Mouse (Mus musculus): ENCODE measurements around the gene Aire. TPM values are rescaled to one million over a fixed set of nuclear protein-coding genes. Genes with fewer than 3 reads are reported as not detected.
A peak's percentile ranks its signal among the peaks of the same experiment; 100 is the strongest.

Gene Aire
- total RNA-seq (2021), result under 1 TPM in 1 of 2 experiments, not detected in 1; 0.12 TPM
- long read RNA-seq, experiment 1, result 0 reads
- long read RNA-seq, experiment 2, result 0 reads

GRCm38 (mm10) chr10:78043406-78043836 lies at the start of gene Aire:
Gene Aire (minus strand): TSS chr10:78043610.
- peak; percentile 77 for DNase-seq

- DNase-seq, result no peak
These were observed 49.3 kb upstream of the Aire start for GRCm38 (mm10) chr10:78092725-78093029.

GRCm38 (mm10) chr10:78091865-78092724 lies 48.7 kb upstream of the Aire start:
- DNase-seq, result peak; percentile 32

- DNase-seq, result no peak
These were observed 47.5 kb upstream of the Aire start for GRCm38 (mm10) chr10:78090706-78091491.

- DNase-seq, result no peak
These were observed 46.8 kb upstream of the Aire start for GRCm38 (mm10) chr10:78090246-78090645.

GRCm38 (mm10) chr10:78087101-78087511 lies 43.7 kb upstream of the Aire start:
- no peak for DNase-seq

- DNase-seq, result no peak
These were observed 43.1 kb upstream of the Aire start for GRCm38 (mm10) chr10:78086444-78087061.

- DNase-seq, result no peak
These were observed 42.3 kb upstream of the Aire start for GRCm38 (mm10) chr10:78085711-78086110.

- no peak for DNase-seq
These were observed 40.7 kb upstream of the Aire start for GRCm38 (mm10) chr10:78084073-78084472.

- DNase-seq, result peak; percentile 75
These were observed 36.7 kb upstream of the Aire start for GRCm38 (mm10) chr10:78079955-78080591.

- DNase-seq, result no peak
These were observed 34.9 kb upstream of the Aire start for GRCm38 (mm10) chr10:78078276-78078675.

- no peak for DNase-seq
These were observed 34.5 kb upstream of the Aire start for GRCm38 (mm10) chr10:78077862-78078261.

- DNase-seq, result no peak
These were observed 31.6 kb upstream of the Aire start for GRCm38 (mm10) chr10:78074977-78075376.

GRCm38 (mm10) chr10:78074151-78074550 lies 30.7 kb upstream of the Aire start:
- DNase-seq, result no peak

GRCm38 (mm10) chr10:78069101-78070011 lies 25.9 kb upstream of the Aire start, which contains the start of gene Icosl:
Gene Icosl (plus strand): TSS chr10:78069302.
- peak; percentile 90 for DNase-seq

- DNase-seq, result peak; percentile 20
These were observed 25.1 kb upstream of the Aire start for GRCm38 (mm10) chr10:78068541-78068940.

GRCm38 (mm10) chr10:78067226-78067625 lies 23.8 kb upstream of the Aire start:
- DNase-seq, result peak; percentile 26

GRCm38 (mm10) chr10:78063122-78063521 lies 19.7 kb upstream of the Aire start:
- DNase-seq, result no peak

- no peak for DNase-seq
These were observed 13.6 kb upstream of the Aire start for GRCm38 (mm10) chr10:78057056-78057455.

GRCm38 (mm10) chr10:78054633-78055565 lies 11.5 kb upstream of the Aire start:
- DNase-seq, result peak; percentile 55
